Mouse (Mus musculus): Measurements from ENCODE around the gene Gne. TPM values are rescaled to one million over a fixed set of nuclear protein-coding genes. Genes with fewer than 3 reads are reported as not detected.
"Not testable (repeated sequence)": the region's sequence is repeated elsewhere in the genome, so short reads cannot be mapped to it uniquely, and the experiment has no call there.

Gene Gne
- polyA plus RNA-seq, 2 experiments = 8.5 to 21.3 TPM

- no peak for DNase-seq (ENCODE audit: low read depth in 3 of 3, low spot score in 3 of 3)
- no peak overlapping the region for H3K9ac ChIP-seq (replicated peaks)
Measured at GRCm38 (mm10) chr4:44059674-44060073, 24.3 kb downstream of the Gne start.

GRCm38 (mm10) chr4:44049812-44050211 is 34.2 kb downstream of the Gne start:
- peaks cover 5% of the 10 kb centered on the region for H3K36me3 ChIP-seq (replicated peaks; ENCODE audit: control insufficient read depth, insufficient read depth, low read depth)
- H3K27ac ChIP-seq = no peak overlapping the region
- H3K4me2 ChIP-seq (ENCODE audit: low read depth) = no peak overlapping the region
- H3K9ac ChIP-seq (replicated peaks) = no peak overlapping the region
- H3K27me3 ChIP-seq (ENCODE audit: control insufficient read depth, insufficient read depth, low read length) = no peaks in the 10 kb centered on the region
- ATAC-seq (ENCODE audit: insufficient read depth) = no peak
- DNase-seq (ENCODE audit: low read depth in 3 of 3, low spot score in 3 of 3) = no peak
- no peaks in the 10 kb centered on the region for H3K9me3 ChIP-seq (ENCODE audit: control insufficient read depth, low read length)
- TF ChIP-seq CTCF (IDR thresholded peaks at IDR 0.05; ENCODE audit: low read depth) = no peak
- TF ChIP-seq EP300 (IDR thresholded peaks at IDR 0.05; ENCODE audit: low read depth) = no peak
- no peaks in the 10 kb centered on the region for H3K4me1 ChIP-seq (replicated peaks; ENCODE audit: control insufficient read depth in 2 of 2, insufficient read depth in 2 of 2, low read length in 1 of 2)
- WGBS (ENCODE audit: insufficient replicate concordance) = 76% methylated on average over 5 of the region's 5 CpGs
- H3K4me3 ChIP-seq (ENCODE audit: insufficient read depth in 1 of 2, low read depth in 2 of 2, low read length in 2 of 2) = no peak overlapping the region

More at GRCm38 (mm10) chr4:44059674-44060073, 24.3 kb downstream of the Gne start:
- no peak overlapping the region for H3K27ac ChIP-seq
- H3K4me2 ChIP-seq (ENCODE audit: low read depth) = no peak overlapping the region
- H3K9me3 ChIP-seq (ENCODE audit: control insufficient read depth, low read length) = no peaks in the 10 kb centered on the region
- H3K27me3 ChIP-seq (ENCODE audit: control insufficient read depth, insufficient read depth, low read length) = no peaks in the 10 kb centered on the region
- peaks cover 16% of the 10 kb centered on the region for H3K36me3 ChIP-seq (replicated peaks; ENCODE audit: control insufficient read depth, insufficient read depth, low read depth)
- no peak for TF ChIP-seq EP300 (IDR thresholded peaks at IDR 0.05; ENCODE audit: low read depth)
- no peak for TF ChIP-seq CTCF (IDR thresholded peaks at IDR 0.05; ENCODE audit: low read depth)
- no peak for ATAC-seq (ENCODE audit: insufficient read depth)
- H3K4me1 ChIP-seq (replicated peaks; ENCODE audit: control insufficient read depth in 2 of 2, insufficient read depth in 2 of 2, low read length in 1 of 2) = peaks cover 0 to 3% of the 10 kb centered on the region in 2 experiments; a peak in 1 of 4 replicates
- WGBS (ENCODE audit: insufficient replicate concordance) = 87% methylated on average over 13 of the region's 13 CpGs
- H3K4me3 ChIP-seq (ENCODE audit: insufficient read depth in 1 of 2, low read depth in 2 of 2, low read length in 2 of 2) = no peak overlapping the region

GRCm38 (mm10) chr4:44046066-44046465 is 37.9 kb downstream of the Gne start:
- H3K27ac ChIP-seq = no peak overlapping the region
- H3K4me3 ChIP-seq (ENCODE audit: insufficient read depth in 1 of 2, low read depth in 2 of 2, low read length in 2 of 2) = no peak overlapping the region
- H3K4me1 ChIP-seq (replicated peaks; ENCODE audit: control insufficient read depth in 2 of 2, insufficient read depth in 2 of 2, low read length in 1 of 2) = no peaks in the 10 kb centered on the region
- H3K36me3 ChIP-seq (replicated peaks; ENCODE audit: control insufficient read depth, insufficient read depth, low read depth) = peaks cover 12% of the 10 kb centered on the region
- DNase-seq (ENCODE audit: low read depth in 3 of 3, low spot score in 3 of 3) (no peak), ATAC-seq (ENCODE audit: insufficient read depth) (no peak)
- H3K4me2 ChIP-seq (ENCODE audit: low read depth) = no peak overlapping the region
- H3K27me3 ChIP-seq (ENCODE audit: control insufficient read depth, insufficient read depth, low read length) = no peaks in the 10 kb centered on the region
- H3K9ac ChIP-seq (replicated peaks) = no peak overlapping the region
- H3K9me3 ChIP-seq (ENCODE audit: control insufficient read depth, low read length) = no peaks in the 10 kb centered on the region
- 72% methylated on average over 5 of the region's 5 CpGs for WGBS (ENCODE audit: insufficient replicate concordance)
- TF ChIP-seq CTCF (IDR thresholded peaks at IDR 0.05; ENCODE audit: low read depth) (no peak), EP300 (IDR thresholded peaks at IDR 0.05; ENCODE audit: low read depth) (no peak)

DNA sequence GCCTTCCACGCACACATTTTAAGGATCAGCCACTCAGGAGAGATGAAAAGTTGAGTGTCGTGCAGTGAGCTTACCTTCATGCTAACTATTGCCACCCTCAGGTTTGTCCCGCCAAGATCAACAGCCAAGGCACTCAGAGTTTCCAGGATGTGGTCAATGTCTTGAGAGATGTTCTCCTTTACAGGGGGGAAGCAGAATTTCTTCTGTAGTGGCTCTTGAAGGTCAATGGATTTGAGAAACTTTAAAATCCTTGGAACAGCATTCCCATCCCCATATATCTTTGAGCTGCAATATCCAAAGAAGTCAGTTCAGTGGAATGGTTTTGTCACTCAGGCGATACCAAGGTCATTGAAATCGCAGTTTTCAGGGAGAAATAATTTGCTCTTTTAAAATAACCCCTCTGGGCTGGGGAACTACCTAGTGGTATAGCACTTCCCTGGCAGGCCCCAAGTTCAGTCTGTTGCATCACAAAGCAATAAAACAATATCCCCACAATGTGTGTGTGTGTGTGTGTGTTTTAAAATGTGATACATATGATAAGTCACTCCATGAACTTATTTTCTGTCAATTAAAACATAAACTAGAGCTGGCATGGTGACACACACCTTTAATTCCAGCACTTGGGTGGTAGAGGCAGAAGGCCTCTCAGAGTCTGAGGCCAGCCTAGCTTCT is 39.2 kb downstream of the Gne start:
- DNase-seq (ENCODE audit: low read depth in 3 of 3, low spot score in 3 of 3) = no peak
- no peak overlapping the region for H3K9ac ChIP-seq (replicated peaks)
- TF ChIP-seq EP300 (IDR thresholded peaks at IDR 0.05; ENCODE audit: low read depth) = no peak
- TF ChIP-seq CTCF (IDR thresholded peaks at IDR 0.05; ENCODE audit: low read depth) = no peak
- H3K4me3 ChIP-seq (ENCODE audit: insufficient read depth in 1 of 2, low read depth in 2 of 2, low read length in 2 of 2) = no peak overlapping the region
- no peak overlapping the region for H3K27ac ChIP-seq
- no peak for ATAC-seq (ENCODE audit: insufficient read depth)
- no peaks in the 10 kb centered on the region for H3K4me1 ChIP-seq (replicated peaks; ENCODE audit: control insufficient read depth in 2 of 2, insufficient read depth in 2 of 2, low read length in 1 of 2)
- H3K27me3 ChIP-seq (ENCODE audit: control insufficient read depth, insufficient read depth, low read length) = no peaks in the 10 kb centered on the region
- H3K4me2 ChIP-seq (ENCODE audit: low read depth) = no peak overlapping the region
- no peaks in the 10 kb centered on the region for H3K9me3 ChIP-seq (ENCODE audit: control insufficient read depth, low read length)
- WGBS (ENCODE audit: insufficient replicate concordance) = 72% methylated on average over 5 of the region's 5 CpGs
- H3K36me3 ChIP-seq (replicated peaks; ENCODE audit: control insufficient read depth, insufficient read depth, low read depth) = peaks cover 8% of the 10 kb centered on the region

- 79% methylated on average over 4 of the region's 4 CpGs for WGBS (ENCODE audit: insufficient replicate concordance)
- not testable (repeated sequence) for DNase-seq (ENCODE audit: low read depth in 3 of 3, low spot score in 3 of 3); H3K36me3 ChIP-seq (replicated peaks; ENCODE audit: control insufficient read depth, insufficient read depth, low read depth); ATAC-seq (ENCODE audit: insufficient read depth); H3K4me3 ChIP-seq (ENCODE audit: insufficient read depth in 1 of 2, low read depth in 2 of 2, low read length in 2 of 2); H3K9ac ChIP-seq (replicated peaks); H3K9me3 ChIP-seq (ENCODE audit: control insufficient read depth, low read length); H3K27ac ChIP-seq; H3K4me1 ChIP-seq (replicated peaks; ENCODE audit: control insufficient read depth in 2 of 2, insufficient read depth in 2 of 2, low read length in 1 of 2); H3K27me3 ChIP-seq (ENCODE audit: control insufficient read depth, insufficient read depth, low read length); H3K4me2 ChIP-seq (ENCODE audit: low read depth)
Measured at GRCm38 (mm10) chr4:44043182-44043581, 40.8 kb downstream of the Gne start.

Measured in liver, embryonic 14.5 days (tissue).